Mouse (Mus musculus) embryonic facial prominence, embryonic 14.5 days (tissue): Measurements from ENCODE around the gene Pnpla7. TPM values are rescaled to one million over a fixed set of nuclear protein-coding genes. Genes with fewer than 3 reads are reported as not detected.
A peak's percentile ranks its signal among the peaks of the same experiment; 100 is the strongest.

Experiments used
- ATAC-seq: fragments of 200-750 bp; cut with Nextera tagmentation; 2 replicates; pipeline ENCODE4 v1.8.0; 2017; ENCODE audit warnings: low read depth, moderate number of reproducible peaks, moderate TSS enrichment
- DNase-seq: peaks from one replicate; pipeline ENCODE4 v3.0.0-alpha.2; 2015; ENCODE audit warnings: low spot score
- H3K27ac ChIP-seq: fragments of 300-500 bp; sonication (generic); replicated peaks from 2 replicates; pipeline ENCODE4 v1.5.1; 2014; ENCODE audit warnings: low read depth, mild to moderate bottlenecking, low read length, moderate library complexity
- H3K27me3 ChIP-seq: fragments of 300-500 bp; sonication (generic); replicated peaks from 2 replicates; pipeline ENCODE4 v1.6.1; 2014; ENCODE audit warnings: low read length; ENCODE audit not compliant: control insufficient read depth, insufficient read depth
- H3K36me3 ChIP-seq: fragments of 300-500 bp; sonication (generic); 2 replicates; pipeline ENCODE4 v1.6.1; 2014; ENCODE audit warnings: low read length, mixed read lengths; ENCODE audit not compliant: control insufficient read depth, insufficient read depth
- H3K4me1 ChIP-seq: fragments of 300-500 bp; sonication (generic); 2 replicates; pipeline ENCODE4 v1.6.1; 2014; ENCODE audit warnings: antibody characterized with exemption, low read length; ENCODE audit not compliant: control insufficient read depth, insufficient read depth
- H3K4me2 ChIP-seq: fragments of 300-500 bp; sonication (generic); 2 replicates; pipeline ENCODE4 v1.6.1; 2014; ENCODE audit warnings: low read depth, mild to moderate bottlenecking, low read length, moderate library complexity, mixed read lengths
- H3K4me3 ChIP-seq: fragments of 300-500 bp; sonication (generic); 2 replicates; pipeline ENCODE4 v1.5.1; 2014; ENCODE audit warnings: low read depth, mild to moderate bottlenecking, low read length
- H3K9ac ChIP-seq: fragments of 300-500 bp; sonication (generic); 2 replicates; pipeline ENCODE4 v1.6.1; 2014; ENCODE audit warnings: low read depth, mild to moderate bottlenecking, low read length, moderate library complexity, mixed read lengths
- H3K9me3 ChIP-seq: fragments of 300-500 bp; sonication (generic); 2 replicates; pipeline ENCODE4 v1.6.1; 2016; ENCODE audit warnings: low read length; ENCODE audit not compliant: control insufficient read depth
- WGBS: fragments of 180-500 bp; shearing (Covaris S2); extraction: QIAGEN DNeasy Blood & Tissue Kit; methylation state at CpG from one replicate; pipeline ENCODE4 v1.1.7; 2014; 5-methylcytosine and 5-hydroxymethylcytosine counted together
- polyA plus RNA-seq: library from polyadenylated mRNA; unstranded; fragments of >200 nt; fragmentation: Nextera tagmentation; extraction: Ambion mirVana; gene quantifications from 2 replicates; pipeline ENCODE4 v1.2.1, GENCODE M21; 2014

Pnpla7 gene
- polyA plus RNA-seq, 1 experiment from 2014 or later, result 8.9 TPM

DNA sequence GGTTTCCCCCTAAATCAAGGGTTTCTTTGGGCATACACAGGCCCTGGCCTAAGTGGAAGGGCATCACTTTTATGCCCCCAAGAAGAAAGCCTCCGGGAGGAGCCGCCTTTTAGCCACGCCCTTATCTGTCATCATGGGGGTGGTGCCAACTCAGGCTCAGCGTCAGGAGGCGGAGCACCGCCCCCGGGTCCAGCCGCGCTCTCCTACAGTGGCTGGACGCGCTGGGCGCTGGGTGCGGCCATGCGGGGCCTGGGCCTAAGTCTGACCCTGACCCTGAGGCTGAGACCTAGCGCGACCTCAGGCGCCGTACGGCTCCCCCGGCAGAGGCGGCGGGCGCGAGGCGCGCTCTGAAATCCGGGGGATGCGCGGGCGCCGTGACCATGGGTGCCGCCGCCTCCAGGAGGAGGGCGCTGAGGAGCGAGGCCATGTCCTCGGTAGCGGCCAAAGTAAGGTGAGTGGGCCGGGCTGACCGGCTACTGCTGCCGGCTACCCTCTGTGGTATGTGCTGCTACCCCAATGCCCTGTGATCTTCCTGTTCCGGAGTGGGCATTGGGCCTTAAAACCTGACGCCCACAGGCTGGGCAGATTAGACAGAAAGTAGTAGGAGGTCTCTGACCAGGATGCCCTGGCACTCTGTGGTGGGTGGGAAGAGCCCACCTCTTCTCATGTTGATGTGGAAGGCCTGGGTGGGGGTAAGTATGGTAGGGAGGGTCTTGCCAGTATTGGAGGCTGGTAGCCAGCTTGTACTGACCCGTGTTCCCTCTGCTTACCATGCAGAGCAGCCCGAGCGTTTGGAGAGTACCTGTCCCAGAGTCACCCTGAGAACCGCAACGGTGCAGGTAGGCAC is 78.6 kb downstream of the Pnpla7 start, which contains the start of gene Nsmf:
Gene Nsmf, plus strand, starts transcription at position 135 of the 847 bp plus-strand sequence.
- H3K27me3 ChIP-seq, result no peaks in the 10 kb centered on the region
- ATAC-seq (peak; percentile 91), DNase-seq (peak; percentile 91)
- H3K9me3 ChIP-seq, result no peaks in the 10 kb centered on the region
- H3K36me3 ChIP-seq, result peaks cover 18% of the 10 kb centered on the region; the same call in 1 of the 2 replicates
- WGBS, result 5% methylated on average over 33 of the region's 47 CpGs
- H3K4me2 ChIP-seq, result peak within 1 kb of the TSS; percentile 74
- H3K27ac ChIP-seq, result no peak within 1 kb of the TSS; the same call in 1 of the 2 replicates
- peak within 1 kb of the TSS; percentile 70 for H3K4me3 ChIP-seq
- H3K9ac ChIP-seq, result peak within 1 kb of the TSS; percentile 79
- H3K4me1 ChIP-seq, result peaks cover 11% of the 10 kb centered on the region

- peak; percentile 48; the same call in 1 of the 2 replicates for ATAC-seq
- Histone ChIP-seq H3K36me3 (peaks cover 21% of the 10 kb centered on the region), H3K4me2 (peak overlapping the region; percentile 74), H3K27me3 (no peaks in the 10 kb centered on the region), H3K27ac (no peak overlapping the region), H3K9me3 (no peaks in the 10 kb centered on the region), H3K4me3 (peak overlapping the region; percentile 70), H3K4me1 (peaks cover 11% of the 10 kb centered on the region), H3K9ac (peak overlapping the region; percentile 79)
- peak; percentile 22 for DNase-seq
- WGBS, result 75% methylated on average over 1 of the region's 2 CpGs
Measured at GRCm38 (mm10) chr2:25055068-25055405, 79.2 kb downstream of the Pnpla7 start.

GRCm38 (mm10) chr2:25055409-25056155 is 79.7 kb downstream of the Pnpla7 start:
- 86% methylated on average over 20 of the region's 21 CpGs for WGBS

DNA sequence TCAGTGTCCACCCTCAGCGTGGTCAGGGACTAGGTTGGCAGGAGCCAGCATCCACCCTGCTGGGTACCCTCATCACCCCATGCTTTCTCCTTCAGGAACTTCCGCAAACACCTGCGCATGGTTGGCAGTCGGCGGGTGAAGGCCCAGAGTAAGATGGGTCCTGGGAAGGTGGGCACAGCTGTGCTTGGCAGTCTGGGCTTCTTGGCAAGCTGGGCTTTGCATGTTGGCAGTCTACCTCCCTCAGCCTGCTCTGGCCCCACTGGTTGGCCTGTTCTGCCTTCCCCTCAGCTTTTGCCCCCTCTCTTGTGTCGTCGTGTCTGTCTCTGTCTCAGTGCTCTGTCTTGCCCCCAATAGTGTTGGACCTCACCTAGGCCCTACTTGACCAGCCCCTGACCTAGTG is 83.1 kb downstream of the Pnpla7 start:
- no peaks in the 10 kb centered on the region for H3K9me3 ChIP-seq
- 86% methylated on average over 4 of the region's 7 CpGs for WGBS
- H3K4me3 ChIP-seq, result no peak overlapping the region
- no peak overlapping the region; the same call in 1 of the 2 replicates for H3K9ac ChIP-seq
- no peak overlapping the region for H3K27ac ChIP-seq
- DNase-seq (no peak), ATAC-seq (no peak)
- peaks cover 11% of the 10 kb centered on the region for H3K4me1 ChIP-seq
- peaks cover 47% of the 10 kb centered on the region for H3K36me3 ChIP-seq
- no peaks in the 10 kb centered on the region for H3K27me3 ChIP-seq
- H3K4me2 ChIP-seq, result no peak overlapping the region

More at GRCm38 (mm10) chr2:25055409-25056155, 79.7 kb downstream of the Pnpla7 start:
- DNase-seq, result no peak
- H3K9ac ChIP-seq, result peak overlapping the region; percentile 79
- H3K36me3 ChIP-seq, result peaks cover 27% of the 10 kb centered on the region
- H3K27me3 ChIP-seq, result no peaks in the 10 kb centered on the region
- H3K9me3 ChIP-seq, result no peaks in the 10 kb centered on the region
- H3K4me1 ChIP-seq, result peaks cover 11% of the 10 kb centered on the region
- peak overlapping the region; percentile 70 for H3K4me3 ChIP-seq
- ATAC-seq, result no peak
- no peak overlapping the region for H3K27ac ChIP-seq
- peak overlapping the region; percentile 74 for H3K4me2 ChIP-seq

DNA sequence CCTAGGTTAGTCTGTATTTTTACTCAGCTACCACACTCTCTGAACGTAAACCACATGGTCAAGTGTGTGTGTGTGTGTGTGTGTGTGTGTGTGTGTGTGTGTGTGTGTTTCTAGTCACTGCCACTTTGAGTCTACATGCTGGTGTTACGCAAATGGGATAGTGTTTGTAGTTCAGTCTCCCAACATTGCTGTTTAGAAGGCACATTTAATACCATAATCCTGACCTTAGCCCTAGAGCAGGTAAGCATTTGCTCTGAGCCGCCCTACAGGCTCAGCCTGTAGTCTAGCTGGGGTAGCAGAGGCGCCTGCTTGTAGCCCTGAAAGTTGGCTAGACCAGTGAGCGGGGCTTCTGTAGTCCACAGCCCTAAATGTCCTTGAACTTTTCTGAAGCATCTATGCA is 87.7 kb downstream of the Pnpla7 start:
- H3K9me3 ChIP-seq, result no peaks in the 10 kb centered on the region
- H3K4me2 ChIP-seq, result no peak overlapping the region
- no peak overlapping the region for H3K4me3 ChIP-seq
- 92% methylated on average over 4 of the region's 5 CpGs for WGBS
- DNase-seq (no peak), ATAC-seq (no peak)
- peaks cover 31% of the 10 kb centered on the region for H3K36me3 ChIP-seq
- no peaks in the 10 kb centered on the region for H3K27me3 ChIP-seq
- H3K9ac ChIP-seq, result no peak overlapping the region
- H3K4me1 ChIP-seq, result no peaks in the 10 kb centered on the region
- no peak overlapping the region for H3K27ac ChIP-seq

DNA sequence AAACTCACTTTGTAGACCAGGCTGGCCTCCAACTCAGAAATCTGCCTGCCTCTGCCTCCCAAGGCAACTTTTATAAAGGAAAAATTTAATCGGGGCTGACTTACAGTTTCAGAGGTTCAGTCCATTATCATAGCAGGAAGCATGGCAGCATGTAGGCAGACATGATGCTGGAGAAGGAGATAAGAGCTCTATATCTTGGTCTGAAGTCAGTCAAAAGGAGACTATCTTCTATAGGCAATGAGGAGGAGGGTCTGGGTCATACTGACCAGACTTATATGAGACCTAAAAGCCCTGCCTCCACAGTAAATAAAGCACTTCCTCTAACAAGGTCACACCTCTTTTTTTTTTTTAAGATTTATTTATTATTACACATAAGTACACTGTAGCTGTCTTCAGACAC is 88.5 kb downstream of the Pnpla7 start:
- 95% methylated on average over 1 of the region's 1 CpGs for WGBS

DNA sequence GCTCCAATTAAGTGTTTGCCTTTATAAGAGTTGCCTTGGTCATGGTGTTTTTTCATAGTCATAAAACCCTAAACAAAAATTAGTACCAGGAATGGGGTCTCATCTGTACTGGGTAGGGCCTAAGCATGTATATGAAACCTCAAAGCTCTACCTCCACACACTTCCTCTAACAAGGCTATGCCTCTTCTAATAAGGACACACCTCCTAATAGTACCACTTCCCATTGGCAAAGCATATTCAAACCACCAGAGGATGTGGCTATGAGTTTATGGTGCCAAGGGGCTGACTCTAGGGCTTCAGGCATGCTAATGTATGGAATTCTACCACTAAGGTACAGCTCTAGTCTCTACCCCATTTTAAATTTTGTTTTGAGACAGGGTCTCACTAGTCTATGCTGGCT is 89.7 kb downstream of the Pnpla7 start:
- Histone ChIP-seq H3K4me3 (no peak overlapping the region), H3K4me1 (no peaks in the 10 kb centered on the region), H3K9me3 (no peaks in the 10 kb centered on the region), H3K36me3 (peaks cover 20% of the 10 kb centered on the region), H3K27me3 (no peaks in the 10 kb centered on the region), H3K9ac (no peak overlapping the region), H3K4me2 (no peak overlapping the region), H3K27ac (no peak overlapping the region)
- DNase-seq, result no peak
- no peak for ATAC-seq

More for the DNA sequence above, 88.5 kb downstream of the Pnpla7 start:
- no peak overlapping the region for H3K27ac ChIP-seq
- no peaks in the 10 kb centered on the region for H3K9me3 ChIP-seq
- no peak overlapping the region for H3K4me2 ChIP-seq
- H3K36me3 ChIP-seq, result peaks cover 29% of the 10 kb centered on the region
- no peaks in the 10 kb centered on the region for H3K4me1 ChIP-seq
- no peaks in the 10 kb centered on the region for H3K27me3 ChIP-seq
- no peak overlapping the region for H3K9ac ChIP-seq
- no peak overlapping the region for H3K4me3 ChIP-seq
- ATAC-seq (no peak), DNase-seq (no peak)

DNA sequence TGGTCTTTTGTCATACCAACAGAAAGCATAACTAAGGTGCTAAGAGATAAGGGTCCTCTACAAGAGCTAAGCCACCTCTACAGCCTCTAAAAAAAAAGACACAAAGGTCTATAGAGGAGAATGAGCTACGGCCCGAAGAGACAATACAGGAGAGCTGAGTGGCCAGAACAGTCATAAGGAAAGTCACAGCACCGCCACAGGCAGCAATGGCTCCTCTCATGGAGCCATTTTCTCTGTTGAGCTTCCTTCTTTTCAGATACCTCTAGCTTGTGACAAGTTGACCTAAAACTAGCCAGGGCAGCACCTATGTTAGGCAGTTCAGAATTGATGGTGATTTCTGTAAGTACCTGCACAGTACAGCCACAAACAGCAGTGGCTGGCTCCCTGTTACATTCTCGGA is 90.7 kb downstream of the Pnpla7 start:
- Histone ChIP-seq H3K36me3 (peaks cover 10% of the 10 kb centered on the region; the same call in 1 of the 2 replicates), H3K4me2 (no peak overlapping the region), H3K9me3 (no peaks in the 10 kb centered on the region), H3K27ac (no peak overlapping the region), H3K4me1 (no peaks in the 10 kb centered on the region), H3K27me3 (no peaks in the 10 kb centered on the region), H3K4me3 (no peak overlapping the region), H3K9ac (no peak overlapping the region)
- no peak for ATAC-seq
- 70% methylated on average over 4 of the region's 4 CpGs for WGBS
- no peak for DNase-seq
